Mouse (Mus musculus) lung, adult 2 months (tissue): ENCODE results near the gene Hist1h2bb.

ENCODE experiments used
- CTCF ChIP-seq: fragments of 200-500 bp; IDR thresholded peaks from 2 replicates; pipeline ENCODE4 v1.5.1; 2011; ENCODE audit warnings: mild to moderate bottlenecking, low read length, control low read depth; ENCODE audit not compliant: insufficient read depth
- POLR2A ChIP-seq: fragments of 200-500 bp; IDR thresholded peaks from 2 replicates; pipeline ENCODE4 v1.6.1; 2011; ENCODE audit warnings: low read depth, mild to moderate bottlenecking, control low read depth, low read length, borderline replicate concordance; ENCODE audit errors: extremely low read depth

GRCm38 (mm10) chr13:23765172-23765513 is 18.6 kb downstream of the Hist1h2bb start:
- TF ChIP-seq POLR2A, result no peak
- TF ChIP-seq CTCF, result no peak
